14 mouse cellular contexts compared by ENCODE assay signal in genomic region chr11:89002068-89002467, GRCm38 (mm10). TPM values are rescaled to one million over a fixed set of nuclear protein-coding genes. Genes with fewer than 3 reads are reported as not detected.
DNase-seq lines count a peak whose midpoint lies in the region; ATAC-seq lines count a peak whose summit lies in the region.
"Had no signal": no experiment of that assay in that cellular context is flagged by ENCODE, and none has a peak within 500 bp of the region (broad histone marks: within the 10 kb centered on the region; RNA-seq: fewer than 3 reads in every experiment).

No protein-coding gene starts in this region.

- H3K9me3 ChIP-seq in heart, embryonic 13.5 days = no peaks in the 10 kb centered on the region
- H3K9me3 ChIP-seq in lung, embryonic 16.5 days (ENCODE audit: control insufficient read depth, low read length) = no peaks in the 10 kb centered on the region
- H3K9me3 ChIP-seq in intestine, embryonic 15.5 days = no peaks in the 10 kb centered on the region
- no peaks in the 10 kb centered on the region for H3K9me3 ChIP-seq in stomach, embryonic 14.5 days (ENCODE audit: control insufficient read depth, low read depth, low read length)

- peak overlapping the region; percentile 55 for H3K4me2 ChIP-seq in heart, embryonic 13.5 days
- peak overlapping the region; percentile 45 for H3K4me2 ChIP-seq in lung, embryonic 16.5 days (ENCODE audit: low read depth, low read length)
- peak overlapping the region; percentile 44; the same call in 1 of the 2 replicates for H3K4me2 ChIP-seq in intestine, embryonic 15.5 days (replicated peaks)
- H3K4me2 ChIP-seq in stomach, embryonic 14.5 days (replicated peaks; ENCODE audit: low read depth, low read length) = 0 out of 2 replicates have a peak overlapping the region, but pooled peaks have one; percentile 15

- no peak for ATAC-seq in heart, embryonic 13.5 days (ENCODE audit: extremely low read depth, insufficient number of reproducible peaks, low FRiP score, low TSS enrichment)
- ATAC-seq in lung, embryonic 16.5 days (ENCODE audit: low read depth) = no peak
- no peak for ATAC-seq in intestine, embryonic 15.5 days
- ATAC-seq in stomach, embryonic 14.5 days (ENCODE audit: insufficient number of reproducible peaks, insufficient read depth, low FRiP score, low read depth) = no peak

- peaks cover 48% of the 10 kb centered on the region for H3K4me1 ChIP-seq in heart, embryonic 13.5 days
- H3K4me1 ChIP-seq in lung, embryonic 16.5 days (replicated peaks; ENCODE audit: control insufficient read depth, insufficient read depth, low read length) = peaks cover 28% of the 10 kb centered on the region
- peaks cover 14% of the 10 kb centered on the region for H3K4me1 ChIP-seq in intestine, embryonic 15.5 days (replicated peaks)
- H3K4me1 ChIP-seq in stomach, embryonic 14.5 days (ENCODE audit: control insufficient read depth, insufficient read depth, low read length) = peaks cover 2% of the 10 kb centered on the region; the same call in 1 of the 2 replicates

- H3K36me3 ChIP-seq in heart, embryonic 13.5 days = peaks cover 22% of the 10 kb centered on the region
- peaks cover 6% of the 10 kb centered on the region; the same call in 1 of the 2 replicates for H3K36me3 ChIP-seq in lung, embryonic 16.5 days (ENCODE audit: control insufficient read depth, insufficient read depth, low read length)
- 0 out of 2 replicates have a peak, but pooled peaks cover 3% of the 10 kb centered on the region for H3K36me3 ChIP-seq in intestine, embryonic 15.5 days
- peaks cover 3% of the 10 kb centered on the region; the same call in 1 of the 2 replicates for H3K36me3 ChIP-seq in stomach, embryonic 14.5 days (ENCODE audit: control insufficient read depth, insufficient read depth, low read length)

- no peaks in the 10 kb centered on the region for H3K27me3 ChIP-seq in heart, embryonic 13.5 days (replicated peaks)
- H3K27me3 ChIP-seq in lung, embryonic 16.5 days (ENCODE audit: control insufficient read depth, insufficient read depth, low read depth, low read length) = no peaks in the 10 kb centered on the region
- no peaks in the 10 kb centered on the region for H3K27me3 ChIP-seq in intestine, embryonic 15.5 days (replicated peaks)
- no peaks in the 10 kb centered on the region for H3K27me3 ChIP-seq in stomach, embryonic 14.5 days (ENCODE audit: control insufficient read depth, insufficient read depth, low read length)

- DNase-seq in heart, adult 18-20 months = no peak
- DNase-seq in lung, postnatal 25 days (ENCODE audit: low spot score) = no peak
- no peak for DNase-seq in cerebellum, adult 18-20 months
- no peak for DNase-seq in spleen, postnatal 10 days (ENCODE audit: low spot score in 2 of 2)
- DNase-seq: gastrocnemius, postnatal 14 days; lung, postnatal 4 days; retina, postnatal 1 day had no signal

- H3K27ac ChIP-seq in heart, embryonic 13.5 days (replicated peaks) = no peak overlapping the region
- H3K27ac ChIP-seq in lung, embryonic 16.5 days (ENCODE audit: low read length) = no peak overlapping the region
- no peak overlapping the region for H3K27ac ChIP-seq in intestine, embryonic 15.5 days
- H3K27ac ChIP-seq in stomach, embryonic 14.5 days (ENCODE audit: low read length) = no peak overlapping the region

- 94% methylated on average over 5 of the region's 5 CpGs for WGBS in heart, embryonic 13.5 days
- WGBS in lung, embryonic 16.5 days = 84% methylated on average over 5 of the region's 5 CpGs
- WGBS in intestine, embryonic 15.5 days = 77% methylated on average over 5 of the region's 5 CpGs
- 89% methylated on average over 5 of the region's 5 CpGs for WGBS in stomach, embryonic 14.5 days

- H3K9ac ChIP-seq in heart, embryonic 13.5 days = no peak overlapping the region
- no peak overlapping the region; the same call in 1 of the 2 replicates for H3K9ac ChIP-seq in lung, embryonic 16.5 days (ENCODE audit: low read length)
- no peak overlapping the region for H3K9ac ChIP-seq in intestine, embryonic 15.5 days
- H3K9ac ChIP-seq in stomach, embryonic 14.5 days (replicated peaks; ENCODE audit: low read depth, low read length) = no peak overlapping the region

- peak overlapping the region; percentile 14 for H3K4me3 ChIP-seq in heart, embryonic 13.5 days
- peak overlapping the region; percentile 1 for H3K4me3 ChIP-seq in lung, embryonic 16.5 days (ENCODE audit: low read length)
- H3K4me3 ChIP-seq in intestine, embryonic 15.5 days (replicated peaks) = no peak overlapping the region
- no peak overlapping the region for H3K4me3 ChIP-seq in stomach, embryonic 14.5 days (ENCODE audit: low read depth, low read length)

RNA-seq across cellular contexts. Expression of gene Trim25, which starts 2.9 kb away (rescaled TPM):
- 14.1 and 14.8 TPM in 2 replicates for polyA plus RNA-seq in heart, embryonic 13.5 days (2015; fragmentation: Nextera tagmentation; extraction: Ambion mirVana)
- 10 to 100 TPM; 21.8 to 26.1 TPM for total RNA-seq in heart, adult 18-20 months (2021)
- 24.2 and 27.3 TPM in 2 replicates for polyA plus RNA-seq in lung, embryonic 16.5 days (2015; fragmentation: Nextera tagmentation; extraction: Ambion mirVana)
- polyA plus RNA-seq in intestine, embryonic 15.5 days (2015; fragmentation: Nextera tagmentation; extraction: Ambion mirVana) = 27.8 and 29.0 TPM in 2 replicates
- polyA plus RNA-seq in stomach, embryonic 14.5 days (2014; fragmentation: Nextera tagmentation; extraction: Ambion mirVana) = 22.2 and 22.9 TPM in 2 replicates

RNA-seq across cellular contexts. Expression of gene Coil, which starts 32.0 kb away (rescaled TPM):
- 9.9 and 10.1 TPM in 2 replicates for polyA plus RNA-seq in heart, embryonic 13.5 days (2015; fragmentation: Nextera tagmentation; extraction: Ambion mirVana)
- 1 to 10 TPM; 4.8 to 4.9 TPM for total RNA-seq in heart, adult 18-20 months (2021)
- polyA plus RNA-seq in lung, embryonic 16.5 days (2015; fragmentation: Nextera tagmentation; extraction: Ambion mirVana) = 11.9 and 13.7 TPM in 2 replicates
- 12.4 and 13.9 TPM in 2 replicates for polyA plus RNA-seq in intestine, embryonic 15.5 days (2015; fragmentation: Nextera tagmentation; extraction: Ambion mirVana)
- 11.2 TPM in 2 replicates for polyA plus RNA-seq in stomach, embryonic 14.5 days (2014; fragmentation: Nextera tagmentation; extraction: Ambion mirVana)

RNA-seq across cellular contexts. Expression of gene Elobl, which starts 35.3 kb away (rescaled TPM):
- not detected in 2 replicates for polyA plus RNA-seq in heart, embryonic 13.5 days (2015; fragmentation: Nextera tagmentation; extraction: Ambion mirVana)
- not detected for total RNA-seq in heart, adult 18-20 months (2021)
- polyA plus RNA-seq in lung, embryonic 16.5 days (2015; fragmentation: Nextera tagmentation; extraction: Ambion mirVana) = not detected in 2 replicates
- not detected in 2 replicates for polyA plus RNA-seq in intestine, embryonic 15.5 days (2015; fragmentation: Nextera tagmentation; extraction: Ambion mirVana)
- polyA plus RNA-seq in stomach, embryonic 14.5 days (2014; fragmentation: Nextera tagmentation; extraction: Ambion mirVana) = not detected in 2 replicates
- total RNA-seq: gastrocnemius, postnatal 14 days; left cerebral cortex, adult 8-10 months had no signal
- polyA plus RNA-seq: cortical plate, adult 2 months; kidney, embryonic 14.5 days had no signal

RNA-seq across cellular contexts. Expression of gene Scpep1, which starts 46.8 kb away (rescaled TPM):
- polyA plus RNA-seq in heart, embryonic 13.5 days (2015; fragmentation: Nextera tagmentation; extraction: Ambion mirVana) = 44.6 and 49.1 TPM in 2 replicates
- total RNA-seq in heart, adult 18-20 months (2021) = 10 to 100 TPM; 13.1 to 17.2 TPM
- 89.8 and 90.8 TPM in 2 replicates for polyA plus RNA-seq in lung, embryonic 16.5 days (2015; fragmentation: Nextera tagmentation; extraction: Ambion mirVana)
- 131 and 142 TPM in 2 replicates for polyA plus RNA-seq in intestine, embryonic 15.5 days (2015; fragmentation: Nextera tagmentation; extraction: Ambion mirVana)
- polyA plus RNA-seq in stomach, embryonic 14.5 days (2014; fragmentation: Nextera tagmentation; extraction: Ambion mirVana) = 73.5 and 78.3 TPM in 2 replicates

Comparison
In these comparisons a context has a peak if more than half of its experiments do, and no peak if none do; other contexts are left out.
1. H3K4me3 ChIP-seq: peak in heart, embryonic 13.5 days (single experiment) and lung, embryonic 16.5 days (single experiment); none in intestine, embryonic 15.5 days (single experiment) and stomach, embryonic 14.5 days (single experiment).
2. Peak in every context shown above with its lines, with median percentiles within 50 percentile points of each other: H3K4me2 ChIP-seq.